Mouse (Mus musculus): ENCODE data around the gene Usf2. TPM values are rescaled to one million over a fixed set of nuclear protein-coding genes. Genes with fewer than 3 reads are reported as not detected.

Usf2 gene
- polyA plus RNA-seq, 1 experiment from 2014 or later: 18.3 TPM

- Histone ChIP-seq H3K27ac (replicated peaks; ENCODE audit: low read depth, low read length) (no peak overlapping the region), H3K27me3 (replicated peaks; ENCODE audit: control insufficient read depth, insufficient read depth, low read length) (no peaks in the 10 kb centered on the region), H3K9me3 (ENCODE audit: control insufficient read depth, low read length) (no peaks in the 10 kb centered on the region), H3K4me2 (ENCODE audit: low read depth, low read length) (no peak overlapping the region), H3K36me3 (ENCODE audit: control insufficient read depth, insufficient read depth, low read length) (no peaks in the 10 kb centered on the region), H3K4me3 (ENCODE audit: low read depth, low read length) (no peak overlapping the region), H3K9ac (ENCODE audit: low read depth, low read length) (no peak overlapping the region), H3K4me1 (ENCODE audit: control insufficient read depth, insufficient read depth, low read length) (no peaks in the 10 kb centered on the region)
- WGBS: 80% methylated on average over 14 of the region's 14 CpGs
- ATAC-seq (ENCODE audit: low read depth) (no peak), DNase-seq (ENCODE audit: low spot score) (no peak)
These were observed 9.1 kb upstream of the Usf2 start for GRCm38 (mm10) chr7:30965677-30966076.

GRCm38 (mm10) chr7:30964366-30964765 lies 7.8 kb upstream of the Usf2 start:
- H3K27ac ChIP-seq (replicated peaks; ENCODE audit: low read depth, low read length): no peak overlapping the region
- H3K4me1 ChIP-seq (ENCODE audit: control insufficient read depth, insufficient read depth, low read length): no peaks in the 10 kb centered on the region
- no peaks in the 10 kb centered on the region for H3K9me3 ChIP-seq (ENCODE audit: control insufficient read depth, low read length)
- ATAC-seq (ENCODE audit: low read depth) (no peak), DNase-seq (ENCODE audit: low spot score) (no peak)
- no peak overlapping the region for H3K9ac ChIP-seq (ENCODE audit: low read depth, low read length)
- 84% methylated on average over 7 of the region's 7 CpGs for WGBS
- H3K27me3 ChIP-seq (replicated peaks; ENCODE audit: control insufficient read depth, insufficient read depth, low read length): no peaks in the 10 kb centered on the region
- H3K36me3 ChIP-seq (ENCODE audit: control insufficient read depth, insufficient read depth, low read length): no peaks in the 10 kb centered on the region
- no peak overlapping the region for H3K4me3 ChIP-seq (ENCODE audit: low read depth, low read length)
- no peak overlapping the region for H3K4me2 ChIP-seq (ENCODE audit: low read depth, low read length)

GRCm38 (mm10) chr7:30962862-30963261 lies 6.3 kb upstream of the Usf2 start:
- no peak for ATAC-seq (ENCODE audit: low read depth)
- 90% methylated on average over 5 of the region's 5 CpGs for WGBS
- Histone ChIP-seq H3K36me3 (ENCODE audit: control insufficient read depth, insufficient read depth, low read length) (peaks cover 15% of the 10 kb centered on the region), H3K4me1 (ENCODE audit: control insufficient read depth, insufficient read depth, low read length) (peaks cover 8% of the 10 kb centered on the region), H3K27ac (replicated peaks; ENCODE audit: low read depth, low read length) (no peak overlapping the region), H3K4me2 (ENCODE audit: low read depth, low read length) (no peak overlapping the region), H3K27me3 (replicated peaks; ENCODE audit: control insufficient read depth, insufficient read depth, low read length) (no peaks in the 10 kb centered on the region), H3K9ac (ENCODE audit: low read depth, low read length) (no peak overlapping the region), H3K4me3 (ENCODE audit: low read depth, low read length) (no peak overlapping the region), H3K9me3 (ENCODE audit: control insufficient read depth, low read length) (no peaks in the 10 kb centered on the region)
- no peak for DNase-seq (ENCODE audit: low spot score)

- H3K4me1 ChIP-seq (ENCODE audit: control insufficient read depth, insufficient read depth, low read length): peaks cover 12% of the 10 kb centered on the region
- ATAC-seq (ENCODE audit: low read depth): no peak
- no peaks in the 10 kb centered on the region for H3K27me3 ChIP-seq (replicated peaks; ENCODE audit: control insufficient read depth, insufficient read depth, low read length)
- H3K4me3 ChIP-seq (ENCODE audit: low read depth, low read length): no peak overlapping the region
- H3K27ac ChIP-seq (replicated peaks; ENCODE audit: low read depth, low read length): no peak overlapping the region
- 82% methylated on average over 6 of the region's 6 CpGs for WGBS
- no peak overlapping the region for H3K4me2 ChIP-seq (ENCODE audit: low read depth, low read length)
- peaks cover 20% of the 10 kb centered on the region for H3K36me3 ChIP-seq (ENCODE audit: control insufficient read depth, insufficient read depth, low read length)
- no peak for DNase-seq (ENCODE audit: low spot score)
- H3K9me3 ChIP-seq (ENCODE audit: control insufficient read depth, low read length): no peaks in the 10 kb centered on the region
- H3K9ac ChIP-seq (ENCODE audit: low read depth, low read length): no peak overlapping the region
These were observed 3.3 kb upstream of the Usf2 start for GRCm38 (mm10) chr7:30959786-30960349.

GRCm38 (mm10) chr7:30958866-30959487 lies 2.4 kb upstream of the Usf2 start:
- no peaks in the 10 kb centered on the region for H3K9me3 ChIP-seq (ENCODE audit: control insufficient read depth, low read length)
- peaks cover 12% of the 10 kb centered on the region for H3K4me1 ChIP-seq (ENCODE audit: control insufficient read depth, insufficient read depth, low read length)
- no peaks in the 10 kb centered on the region for H3K27me3 ChIP-seq (replicated peaks; ENCODE audit: control insufficient read depth, insufficient read depth, low read length)
- peaks cover 29% of the 10 kb centered on the region for H3K36me3 ChIP-seq (ENCODE audit: control insufficient read depth, insufficient read depth, low read length)
- 0 out of 2 replicates have a peak overlapping the region, but pooled peaks have one; percentile 96 for H3K4me3 ChIP-seq (ENCODE audit: low read depth, low read length)
- 93% methylated on average over 9 of the region's 9 CpGs for WGBS
- DNase-seq (ENCODE audit: low spot score) (no peak), ATAC-seq (ENCODE audit: low read depth) (no peak)
- no peak overlapping the region for H3K27ac ChIP-seq (replicated peaks; ENCODE audit: low read depth, low read length)
- H3K4me2 ChIP-seq (ENCODE audit: low read depth, low read length): no peak overlapping the region
- H3K9ac ChIP-seq (ENCODE audit: low read depth, low read length): no peak overlapping the region

GRCm38 (mm10) chr7:30958109-30958865 lies 1.7 kb upstream of the Usf2 start:
- Histone ChIP-seq H3K9ac (ENCODE audit: low read depth, low read length) (peak overlapping the region; percentile 99), H3K36me3 (ENCODE audit: control insufficient read depth, insufficient read depth, low read length) (peaks cover 35% of the 10 kb centered on the region), H3K4me2 (ENCODE audit: low read depth, low read length) (peak overlapping the region; percentile 79), H3K4me3 (ENCODE audit: low read depth, low read length) (peak overlapping the region; percentile 96), H3K9me3 (ENCODE audit: control insufficient read depth, low read length) (no peaks in the 10 kb centered on the region), H3K27me3 (replicated peaks; ENCODE audit: control insufficient read depth, insufficient read depth, low read length) (no peaks in the 10 kb centered on the region), H3K4me1 (ENCODE audit: control insufficient read depth, insufficient read depth, low read length) (peaks cover 12% of the 10 kb centered on the region), H3K27ac (replicated peaks; ENCODE audit: low read depth, low read length) (peak overlapping the region; percentile 99)
- WGBS: 70% methylated on average over 28 of the region's 28 CpGs
- ATAC-seq (ENCODE audit: low read depth): no peak
- no peak for DNase-seq (ENCODE audit: low spot score)

GRCm38 (mm10) chr7:30957367-30957783 lies 772 bp upstream of the Usf2 start:
- peak overlapping the region; percentile 79 for H3K4me2 ChIP-seq (ENCODE audit: low read depth, low read length)

GRCm38 (mm10) chr7:30956357-30956751 lies 249 bp downstream of the Usf2 start:
- ATAC-seq (ENCODE audit: low read depth) (peak; percentile 47), DNase-seq (ENCODE audit: low spot score) (no peak)
- H3K4me2 ChIP-seq (ENCODE audit: low read depth, low read length): peak overlapping the region; percentile 79
- 0% methylated on average over 11 of the region's 49 CpGs for WGBS
- peak overlapping the region; percentile 96 for H3K4me3 ChIP-seq (ENCODE audit: low read depth, low read length)
- peaks cover 12% of the 10 kb centered on the region for H3K4me1 ChIP-seq (ENCODE audit: control insufficient read depth, insufficient read depth, low read length)
- H3K36me3 ChIP-seq (ENCODE audit: control insufficient read depth, insufficient read depth, low read length): peaks cover 55% of the 10 kb centered on the region
- no peaks in the 10 kb centered on the region for H3K27me3 ChIP-seq (replicated peaks; ENCODE audit: control insufficient read depth, insufficient read depth, low read length)
- H3K9ac ChIP-seq (ENCODE audit: low read depth, low read length): peak overlapping the region; percentile 99
- H3K9me3 ChIP-seq (ENCODE audit: control insufficient read depth, low read length): no peaks in the 10 kb centered on the region
- H3K27ac ChIP-seq (replicated peaks; ENCODE audit: low read depth, low read length): peak overlapping the region; percentile 99

More at GRCm38 (mm10) chr7:30957367-30957783, 772 bp upstream of the Usf2 start:
- WGBS: under 1% methylated on average over 40 of the region's 43 CpGs
- peaks cover 12% of the 10 kb centered on the region for H3K4me1 ChIP-seq (ENCODE audit: control insufficient read depth, insufficient read depth, low read length)
- H3K27ac ChIP-seq (replicated peaks; ENCODE audit: low read depth, low read length): peak overlapping the region; percentile 99
- peaks cover 45% of the 10 kb centered on the region for H3K36me3 ChIP-seq (ENCODE audit: control insufficient read depth, insufficient read depth, low read length)
- ATAC-seq (ENCODE audit: low read depth) (peak; percentile 74), DNase-seq (ENCODE audit: low spot score) (peak; percentile 90)
- peak overlapping the region; percentile 99 for H3K9ac ChIP-seq (ENCODE audit: low read depth, low read length)
- H3K9me3 ChIP-seq (ENCODE audit: control insufficient read depth, low read length): no peaks in the 10 kb centered on the region
- H3K27me3 ChIP-seq (replicated peaks; ENCODE audit: control insufficient read depth, insufficient read depth, low read length): no peaks in the 10 kb centered on the region
- H3K4me3 ChIP-seq (ENCODE audit: low read depth, low read length): peak overlapping the region; percentile 96

Measured in embryonic facial prominence, embryonic 14.5 days (tissue).